Mouse (Mus musculus) megakaryocyte, embryonic 14.5 days (primary cell): ENCODE results near the gene Hist1h2bj.

Source experiments
- FLI1 ChIP-seq: IDR thresholded peaks from 2 replicates; pipeline ENCODE4 v1.6.1; 2012; ENCODE audit warnings: low read length, inconsistent platforms, mixed read lengths
- GATA1 ChIP-seq: IDR thresholded peaks from 3 replicates; pipeline ENCODE4 v1.6.1; 2012; ENCODE audit warnings: mixed read lengths, low read length, inconsistent platforms, borderline replicate concordance

- no peak for TF ChIP-seq GATA1
- TF ChIP-seq FLI1, result no peak
Observed at GRCm38 (mm10) chr13:22045311-22045710, 2.3 kb downstream of the Hist1h2bj start.
